Mouse (Mus musculus): Measurements from ENCODE around the gene Tspan33. TPM values are rescaled to one million over a fixed set of nuclear protein-coding genes. Genes with fewer than 3 reads are reported as not detected.

The Tspan33 gene
- polyA plus RNA-seq, 1 experiment, result 1.2 TPM

- Histone ChIP-seq H3ac (ENCODE audit: control insufficient read depth, insufficient read length, low read depth) (no peak overlapping the region), H3K79me2 (ENCODE audit: control insufficient read depth, insufficient read depth) (no peaks in the 10 kb centered on the region), H3K79me3 (ENCODE audit: low read depth) (no peaks in the 10 kb centered on the region), H3K27me3 (ENCODE audit: control insufficient read depth, insufficient read depth, insufficient read length) (peaks cover 3% of the 10 kb centered on the region), H3K4me3 (ENCODE audit: insufficient read depth, poor library complexity, severe bottlenecking) (no peak overlapping the region), H3K36me3 (ENCODE audit: control insufficient read depth, insufficient read depth) (no peaks in the 10 kb centered on the region)
- TF ChIP-seq CEBPB (IDR thresholded peaks at IDR 0.05; ENCODE audit: low read depth), result no peak
- TF ChIP-seq MYOD1 (IDR thresholded peaks at IDR 0.05; ENCODE audit: control insufficient read depth, insufficient read length, low read depth), result no peak
- TF ChIP-seq FOSL1 (IDR thresholded peaks at IDR 0.05; ENCODE audit: insufficient read depth, low read length, poor library complexity, severe bottlenecking), result no peak
- TF ChIP-seq MAX (IDR thresholded peaks at IDR 0.05), result no peak
- TF ChIP-seq MYOG (IDR thresholded peaks at IDR 0.05; ENCODE audit: control insufficient read depth, extremely low read depth, insufficient read length), result no peak
- TF ChIP-seq USF1 (IDR thresholded peaks at IDR 0.05; ENCODE audit: low read depth), result no peak
- TF ChIP-seq CTCF (IDR thresholded peaks at IDR 0.05; ENCODE audit: control insufficient read depth, insufficient read depth, insufficient read length), result no peak
These were observed 34.1 kb upstream of the Tspan33 start for GRCm38 (mm10) chr6:29659964-29660363.

- Histone ChIP-seq H3ac (ENCODE audit: control insufficient read depth, insufficient read length, low read depth) (no peak overlapping the region), H3K79me2 (ENCODE audit: control insufficient read depth, insufficient read depth) (no peaks in the 10 kb centered on the region), H3K36me3 (ENCODE audit: control insufficient read depth, insufficient read depth) (no peaks in the 10 kb centered on the region), H3K4me3 (ENCODE audit: insufficient read depth, poor library complexity, severe bottlenecking) (no peak overlapping the region), H3K27me3 (ENCODE audit: control insufficient read depth, insufficient read depth, insufficient read length) (no peaks in the 10 kb centered on the region), H3K79me3 (ENCODE audit: low read depth) (no peaks in the 10 kb centered on the region)
- TF ChIP-seq MYOD1 (IDR thresholded peaks at IDR 0.05; ENCODE audit: control insufficient read depth, insufficient read length, low read depth) (no peak), MYOG (IDR thresholded peaks at IDR 0.05; ENCODE audit: control insufficient read depth, extremely low read depth, insufficient read length) (no peak), FOSL1 (IDR thresholded peaks at IDR 0.05; ENCODE audit: insufficient read depth, low read length, poor library complexity, severe bottlenecking) (no peak), USF1 (IDR thresholded peaks at IDR 0.05; ENCODE audit: low read depth) (no peak), CEBPB (IDR thresholded peaks at IDR 0.05; ENCODE audit: low read depth) (no peak), CTCF (IDR thresholded peaks at IDR 0.05; ENCODE audit: control insufficient read depth, insufficient read depth, insufficient read length) (no peak), MAX (IDR thresholded peaks at IDR 0.05) (no peak)
These were observed 33.2 kb upstream of the Tspan33 start for GRCm38 (mm10) chr6:29660662-29661307.

- Histone ChIP-seq H3K27me3 (ENCODE audit: control insufficient read depth, insufficient read depth, insufficient read length) (no peaks in the 10 kb centered on the region), H3ac (ENCODE audit: control insufficient read depth, insufficient read length, low read depth) (no peak overlapping the region), H3K4me3 (ENCODE audit: insufficient read depth, poor library complexity, severe bottlenecking) (no peak overlapping the region), H3K79me2 (ENCODE audit: control insufficient read depth, insufficient read depth) (no peaks in the 10 kb centered on the region), H3K36me3 (ENCODE audit: control insufficient read depth, insufficient read depth) (no peaks in the 10 kb centered on the region), H3K79me3 (ENCODE audit: low read depth) (no peaks in the 10 kb centered on the region)
- TF ChIP-seq CEBPB (IDR thresholded peaks at IDR 0.05; ENCODE audit: low read depth) (no peak), FOSL1 (IDR thresholded peaks at IDR 0.05; ENCODE audit: insufficient read depth, low read length, poor library complexity, severe bottlenecking) (no peak), CTCF (IDR thresholded peaks at IDR 0.05; ENCODE audit: control insufficient read depth, insufficient read depth, insufficient read length) (no peak), MYOG (IDR thresholded peaks at IDR 0.05; ENCODE audit: control insufficient read depth, extremely low read depth, insufficient read length) (no peak), USF1 (IDR thresholded peaks at IDR 0.05; ENCODE audit: low read depth) (no peak), MAX (IDR thresholded peaks at IDR 0.05) (no peak), MYOD1 (IDR thresholded peaks at IDR 0.05; ENCODE audit: control insufficient read depth, insufficient read length, low read depth) (no peak)
These were observed 26.8 kb upstream of the Tspan33 start for GRCm38 (mm10) chr6:29667266-29667665.

GRCm38 (mm10) chr6:29671741-29672140, 22.3 kb upstream of the Tspan33 start:
- no peak overlapping the region for H3K4me3 ChIP-seq (ENCODE audit: insufficient read depth, poor library complexity, severe bottlenecking)
- H3K36me3 ChIP-seq (ENCODE audit: control insufficient read depth, insufficient read depth), result no peaks in the 10 kb centered on the region
- no peaks in the 10 kb centered on the region for H3K79me3 ChIP-seq (ENCODE audit: low read depth)
- no peaks in the 10 kb centered on the region for H3K27me3 ChIP-seq (ENCODE audit: control insufficient read depth, insufficient read depth, insufficient read length)
- no peak overlapping the region for H3ac ChIP-seq (ENCODE audit: control insufficient read depth, insufficient read length, low read depth)
- no peak for TF ChIP-seq MYOD1 (IDR thresholded peaks at IDR 0.05; ENCODE audit: control insufficient read depth, insufficient read length, low read depth)
- TF ChIP-seq USF1 (IDR thresholded peaks at IDR 0.05; ENCODE audit: low read depth), result no peak
- TF ChIP-seq MYOG (IDR thresholded peaks at IDR 0.05; ENCODE audit: control insufficient read depth, extremely low read depth, insufficient read length), result no peak
- no peak for TF ChIP-seq MAX (IDR thresholded peaks at IDR 0.05)
- TF ChIP-seq CTCF (IDR thresholded peaks at IDR 0.05; ENCODE audit: control insufficient read depth, insufficient read depth, insufficient read length), result no peak
- TF ChIP-seq FOSL1 (IDR thresholded peaks at IDR 0.05; ENCODE audit: insufficient read depth, low read length, poor library complexity, severe bottlenecking), result no peak
- no peak for TF ChIP-seq CEBPB (IDR thresholded peaks at IDR 0.05; ENCODE audit: low read depth)
- H3K79me2 ChIP-seq (ENCODE audit: control insufficient read depth, insufficient read depth), result no peaks in the 10 kb centered on the region

DNA sequence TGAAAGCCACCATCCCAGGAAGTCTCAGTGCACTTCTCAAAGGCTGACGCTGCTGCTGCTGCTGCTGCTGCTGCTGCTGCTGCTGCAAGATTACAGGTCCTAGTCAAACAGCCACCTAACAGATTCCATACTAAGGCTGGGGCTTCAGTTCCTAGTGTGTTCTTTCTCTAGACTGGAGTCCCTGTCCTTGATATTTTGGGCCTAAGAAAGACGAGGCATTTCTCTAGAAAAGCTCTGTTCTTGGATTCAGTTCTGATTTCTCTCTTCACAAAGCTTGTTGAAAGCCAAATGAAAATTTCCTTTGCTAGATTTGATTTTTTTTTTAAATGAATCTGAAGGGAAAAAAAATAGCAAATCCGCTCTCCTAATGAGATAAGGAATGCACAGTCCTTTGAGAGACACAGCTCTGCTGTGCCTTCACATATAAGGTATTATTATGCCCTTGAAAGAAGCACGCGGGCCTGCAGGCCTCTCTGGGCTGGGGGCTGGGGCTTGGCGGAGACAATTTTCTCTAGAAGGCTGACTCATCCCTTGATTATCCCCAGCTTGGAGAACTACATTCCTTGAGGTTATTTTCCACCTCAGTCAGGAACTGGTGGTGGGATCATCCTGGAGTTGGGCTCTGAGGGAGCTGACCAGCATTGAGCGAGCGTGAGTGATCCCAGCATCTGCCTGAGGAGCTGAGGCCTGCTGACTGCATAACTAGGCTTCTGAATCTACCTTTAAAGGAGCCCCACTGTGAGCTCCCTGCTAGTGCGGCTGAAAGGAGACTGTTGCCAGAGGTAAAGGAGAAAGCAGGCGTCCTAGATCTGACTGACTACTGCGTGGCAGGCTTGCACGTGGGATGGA, 21.2 kb upstream of the Tspan33 start:
- H3ac ChIP-seq (ENCODE audit: control insufficient read depth, insufficient read length, low read depth), result no peak overlapping the region
- no peaks in the 10 kb centered on the region for H3K79me3 ChIP-seq (ENCODE audit: low read depth)
- peak; percentile 71 for TF ChIP-seq MYOD1 (IDR thresholded peaks at IDR 0.05; ENCODE audit: control insufficient read depth, insufficient read length, low read depth)
- TF ChIP-seq FOSL1 (IDR thresholded peaks at IDR 0.05; ENCODE audit: insufficient read depth, low read length, poor library complexity, severe bottlenecking), result no peak
- no peak for TF ChIP-seq CEBPB (IDR thresholded peaks at IDR 0.05; ENCODE audit: low read depth)
- TF ChIP-seq MAX (IDR thresholded peaks at IDR 0.05), result peak; percentile 38
- TF ChIP-seq USF1 (IDR thresholded peaks at IDR 0.05; ENCODE audit: low read depth), result no peak
- TF ChIP-seq MYOG (IDR thresholded peaks at IDR 0.05; ENCODE audit: control insufficient read depth, extremely low read depth, insufficient read length), result no peak
- no peak for TF ChIP-seq CTCF (IDR thresholded peaks at IDR 0.05; ENCODE audit: control insufficient read depth, insufficient read depth, insufficient read length)

More for the DNA sequence above, 21.2 kb upstream of the Tspan33 start:
- Histone ChIP-seq H3K4me3 (ENCODE audit: insufficient read depth, poor library complexity, severe bottlenecking) (no peak overlapping the region), H3K79me2 (ENCODE audit: control insufficient read depth, insufficient read depth) (no peaks in the 10 kb centered on the region), H3K27me3 (ENCODE audit: control insufficient read depth, insufficient read depth, insufficient read length) (no peaks in the 10 kb centered on the region), H3K36me3 (ENCODE audit: control insufficient read depth, insufficient read depth) (no peaks in the 10 kb centered on the region)
